ENCODE assay signal across 24 mouse cellular contexts in genomic region chr3:88803910-88804540, GRCm38 (mm10).
"Had no signal": no experiment of that assay in that cellular context is flagged by ENCODE, and none has a peak within 500 bp of the region (broad histone marks: within the 10 kb centered on the region; RNA-seq: fewer than 3 reads in every experiment).

No protein-coding gene starts in this region.

- H3K9me3 ChIP-seq: heart, embryonic 13.5 days; heart, embryonic 15.5 days; hindbrain, embryonic 10.5 days; hindbrain, embryonic 12.5 days; intestine, embryonic 15.5 days; limb, embryonic 10.5 days; limb, embryonic 12.5 days; liver, embryonic 13.5 days; liver, embryonic 15.5 days had no signal

- H3K27me3 ChIP-seq: heart, embryonic 13.5 days; heart, embryonic 15.5 days; hindbrain, embryonic 12.5 days; intestine, embryonic 15.5 days; limb, embryonic 12.5 days; liver, embryonic 13.5 days; liver, embryonic 15.5 days had no signal

- H3K4me3 ChIP-seq: gastrocnemius, adult 2 months; heart, embryonic 13.5 days; heart, embryonic 15.5 days; hindbrain, embryonic 10.5 days; hindbrain, embryonic 12.5 days; intestine, embryonic 15.5 days; layer of hippocampus, adult 2 months; left cerebral cortex, adult 2 months; limb, embryonic 10.5 days; limb, embryonic 12.5 days; liver, embryonic 13.5 days; liver, embryonic 15.5 days had no signal

- H3K27ac ChIP-seq: gastrocnemius, adult 2 months; heart, embryonic 13.5 days; heart, embryonic 15.5 days; hindbrain, embryonic 10.5 days; hindbrain, embryonic 12.5 days; hindbrain, embryonic 14.5 days; intestine, embryonic 15.5 days; layer of hippocampus, adult 2 months; left cerebral cortex, adult 2 months; limb, embryonic 10.5 days; limb, embryonic 12.5 days; liver, embryonic 13.5 days; liver, embryonic 15.5 days had no signal

- H3K4me1 ChIP-seq: heart, embryonic 13.5 days; heart, embryonic 15.5 days; hindbrain, embryonic 10.5 days; hindbrain, embryonic 12.5 days; intestine, embryonic 15.5 days; limb, embryonic 10.5 days; limb, embryonic 12.5 days; liver, embryonic 13.5 days; liver, embryonic 15.5 days had no signal

- DNase-seq: gastrocnemius, adult 2 months; gastrocnemius, postnatal 10 days; gastrocnemius, postnatal 25 days; heart, adult 18-20 months; heart, postnatal 14 days; heart, postnatal 36 days; kidney, adult 18-20 months; kidney, adult 8-10 months; kidney, postnatal 10 days; kidney, postnatal 25 days; kidney, postnatal 4 days; liver; liver, embryonic 13.5 days had no signal
